In genomic region chr7:80407712-80408111, GRCm38 (mm10) we compare ENCODE assay signal across 20 mouse cellular contexts. TPM values are rescaled to one million over a fixed set of nuclear protein-coding genes. Genes with fewer than 3 reads are reported as not detected.
A peak's percentile ranks its signal among the peaks of the same experiment; 100 is the strongest.
DNase-seq lines count a peak whose midpoint lies in the region; ATAC-seq and TF ChIP-seq lines count a peak whose summit lies in the region.
"Had no signal": no experiment of that assay in that cellular context is flagged by ENCODE, and none has a peak within 500 bp of the region (broad histone marks: within the 10 kb centered on the region; RNA-seq: fewer than 3 reads in every experiment).

No protein-coding gene starts in this region.

- 0 out of 2 replicates have a peak, but pooled peaks have one; percentile 32 for ATAC-seq in intestine, embryonic 15.5 days
- ATAC-seq in intestine, postnatal 0 days: no peak
- no peak for ATAC-seq in intestine, embryonic 16.5 days
- peak; percentile 80 for ATAC-seq in stomach, postnatal 0 days (ENCODE audit: low FRiP score, low TSS enrichment)
- ATAC-seq: forebrain, embryonic 16.5 days had no signal

- no peak overlapping the region for H3K4me3 ChIP-seq in intestine, embryonic 15.5 days (replicated peaks)
- H3K4me3 ChIP-seq in intestine, postnatal 0 days (ENCODE audit: low read depth, low read length): no peak overlapping the region
- H3K4me3 ChIP-seq in intestine, embryonic 16.5 days (ENCODE audit: low read length): no peak overlapping the region
- H3K4me3 ChIP-seq in stomach, postnatal 0 days (ENCODE audit: low read depth, low read length): no peak overlapping the region
- H3K4me3 ChIP-seq: forebrain, embryonic 12.5 days; heart, adult 2 months; heart, embryonic 15.5 days; hindbrain, embryonic 13.5 days had no signal

- 0 out of 2 replicates have a peak, but pooled peaks cover 6% of the 10 kb centered on the region for H3K4me1 ChIP-seq in intestine, embryonic 15.5 days (replicated peaks)
- no peaks in the 10 kb centered on the region for H3K4me1 ChIP-seq in intestine, postnatal 0 days (replicated peaks; ENCODE audit: control insufficient read depth, insufficient read depth, low read length)
- peaks cover 14% of the 10 kb centered on the region for H3K4me1 ChIP-seq in intestine, embryonic 16.5 days (ENCODE audit: control insufficient read depth, insufficient read depth, low read length)
- H3K4me1 ChIP-seq in stomach, postnatal 0 days (replicated peaks; ENCODE audit: control insufficient read depth, insufficient read depth): peaks cover 2% of the 10 kb centered on the region; the same call in 1 of the 2 replicates
- H3K4me1 ChIP-seq: forebrain, embryonic 12.5 days; hindbrain, embryonic 13.5 days had no signal

- no peak for TF ChIP-seq CTCF in intestine, postnatal 0 days (IDR thresholded peaks at IDR 0.05; ENCODE audit: low read depth)
- no peak for TF ChIP-seq CTCF in stomach, postnatal 0 days (IDR thresholded peaks at IDR 0.05; ENCODE audit: low read depth)

- H3K9ac ChIP-seq in intestine, embryonic 15.5 days: no peak overlapping the region
- no peak overlapping the region for H3K9ac ChIP-seq in intestine, postnatal 0 days (ENCODE audit: low read depth, low read length)
- 0 out of 2 replicates have a peak overlapping the region, but pooled peaks have one; percentile 36 for H3K9ac ChIP-seq in intestine, embryonic 16.5 days (ENCODE audit: low read depth, low read length)
- H3K9ac ChIP-seq in stomach, postnatal 0 days (ENCODE audit: low read length): no peak overlapping the region
- H3K9ac ChIP-seq: forebrain, embryonic 12.5 days; heart, embryonic 15.5 days; hindbrain, embryonic 13.5 days had no signal

- no peak overlapping the region for H3K4me2 ChIP-seq in intestine, embryonic 15.5 days (replicated peaks)
- no peak overlapping the region for H3K4me2 ChIP-seq in intestine, postnatal 0 days (replicated peaks; ENCODE audit: low read depth)
- H3K4me2 ChIP-seq in intestine, embryonic 16.5 days (ENCODE audit: low read depth, low read length): no peak overlapping the region
- no peak overlapping the region; the same call in 1 of the 2 replicates for H3K4me2 ChIP-seq in stomach, postnatal 0 days (replicated peaks; ENCODE audit: low read depth)
- H3K4me2 ChIP-seq: forebrain, embryonic 12.5 days; heart, embryonic 11.5 days; heart, embryonic 15.5 days; hindbrain, embryonic 13.5 days had no signal

- WGBS in intestine, embryonic 15.5 days: 63% methylated on average over 9 of the region's 9 CpGs
- WGBS in intestine, postnatal 0 days: 60% methylated on average over 9 of the region's 9 CpGs
- WGBS in intestine, embryonic 16.5 days: 63% methylated on average over 9 of the region's 9 CpGs
- 54% methylated on average over 9 of the region's 9 CpGs for WGBS in stomach, postnatal 0 days

- DNase-seq in thymus, postnatal 4 days: peak; percentile 7
- no peak for DNase-seq in thymus, postnatal 0 days (ENCODE audit: low spot score)
- DNase-seq in stomach, postnatal 0 days (ENCODE audit: low spot score): peak; percentile 82
- DNase-seq in cerebellum, postnatal 25 days: no peak
- no peak for DNase-seq in spleen, postnatal 4 days (ENCODE audit: low spot score in 2 of 2)
- DNase-seq: adrenal gland, postnatal 10 days; cerebellum, adult 11 months; cerebellum, adult 8-10 months; cerebellum, postnatal 14 days; gastrocnemius, postnatal 14 days; heart, adult 2 months; heart, postnatal 14 days had no signal

- H3K27ac ChIP-seq in intestine, embryonic 15.5 days: no peak overlapping the region
- no peak overlapping the region for H3K27ac ChIP-seq in intestine, postnatal 0 days (ENCODE audit: low read depth, low read length)
- H3K27ac ChIP-seq in intestine, embryonic 16.5 days (ENCODE audit: low read length): no peak overlapping the region
- H3K27ac ChIP-seq in stomach, postnatal 0 days (replicated peaks): peak overlapping the region; percentile 69
- H3K27ac ChIP-seq: forebrain, embryonic 12.5 days; heart, adult 2 months; heart, embryonic 15.5 days; hindbrain, embryonic 13.5 days had no signal

- no peaks in the 10 kb centered on the region for H3K9me3 ChIP-seq in intestine, embryonic 15.5 days
- H3K9me3 ChIP-seq in intestine, postnatal 0 days (ENCODE audit: control insufficient read depth): no peaks in the 10 kb centered on the region
- H3K9me3 ChIP-seq in intestine, embryonic 16.5 days (ENCODE audit: control insufficient read depth, low read length): no peaks in the 10 kb centered on the region
- H3K9me3 ChIP-seq in stomach, postnatal 0 days (ENCODE audit: control insufficient read depth, low read length): no peaks in the 10 kb centered on the region
- H3K9me3 ChIP-seq: forebrain, embryonic 12.5 days; heart, embryonic 15.5 days; hindbrain, embryonic 13.5 days had no signal

- H3K27me3 ChIP-seq in intestine, embryonic 15.5 days (replicated peaks): no peaks in the 10 kb centered on the region
- H3K27me3 ChIP-seq in intestine, postnatal 0 days (replicated peaks; ENCODE audit: control insufficient read depth, insufficient read depth, low read length): no peaks in the 10 kb centered on the region
- no peaks in the 10 kb centered on the region for H3K27me3 ChIP-seq in intestine, embryonic 16.5 days (replicated peaks; ENCODE audit: control insufficient read depth, insufficient read depth, low read length)
- no peaks in the 10 kb centered on the region for H3K27me3 ChIP-seq in stomach, postnatal 0 days (ENCODE audit: control insufficient read depth, insufficient read depth, low read length)
- H3K27me3 ChIP-seq: heart, embryonic 15.5 days had no signal

- no peaks in the 10 kb centered on the region for H3K36me3 ChIP-seq in intestine, embryonic 15.5 days
- no peaks in the 10 kb centered on the region for H3K36me3 ChIP-seq in intestine, postnatal 0 days (ENCODE audit: control insufficient read depth, insufficient read depth)
- H3K36me3 ChIP-seq in intestine, embryonic 16.5 days (ENCODE audit: control insufficient read depth, insufficient read depth, low read length): no peaks in the 10 kb centered on the region
- H3K36me3 ChIP-seq in stomach, postnatal 0 days (ENCODE audit: control insufficient read depth, insufficient read depth, low read length): no peaks in the 10 kb centered on the region
- H3K36me3 ChIP-seq: forebrain, embryonic 12.5 days; heart, embryonic 15.5 days; hindbrain, embryonic 13.5 days had no signal

- no peak for TF ChIP-seq EP300 in stomach, postnatal 0 days (optimal IDR thresholded peaks at IDR 0.05)

RNA-seq across cellular contexts. Expression of gene Furin, which starts 2.5 kb away (rescaled TPM):
- polyA plus RNA-seq in intestine, embryonic 15.5 days (2015; fragmentation: Nextera tagmentation; extraction: Ambion mirVana): 9.3 and 10.7 TPM in 2 replicates
- 25.5 and 26.4 TPM in 2 replicates for polyA plus RNA-seq in intestine, postnatal 0 days (2015; fragmentation: Nextera tagmentation; extraction: Ambion mirVana)
- polyA plus RNA-seq in thymus, postnatal 0 days (2015; fragmentation: Nextera tagmentation; extraction: Ambion mirVana): 6.8 and 9.1 TPM in 2 replicates
- polyA plus RNA-seq in intestine, embryonic 16.5 days (2015; fragmentation: Nextera tagmentation; extraction: Ambion mirVana): 7.8 and 9.7 TPM in 2 replicates
- 17.6 and 20.8 TPM in 2 replicates for polyA plus RNA-seq in stomach, postnatal 0 days (2015; fragmentation: Nextera tagmentation; extraction: Ambion mirVana)

RNA-seq across cellular contexts. Expression of gene Fes, which starts 20.0 kb away (rescaled TPM):
- polyA plus RNA-seq in intestine, embryonic 15.5 days (2015; fragmentation: Nextera tagmentation; extraction: Ambion mirVana): 11.2 and 11.5 TPM in 2 replicates
- 6.2 and 6.7 TPM in 2 replicates for polyA plus RNA-seq in intestine, postnatal 0 days (2015; fragmentation: Nextera tagmentation; extraction: Ambion mirVana)
- 7.3 and 7.8 TPM in 2 replicates for polyA plus RNA-seq in thymus, postnatal 0 days (2015; fragmentation: Nextera tagmentation; extraction: Ambion mirVana)
- 10.9 and 11.6 TPM in 2 replicates for polyA plus RNA-seq in intestine, embryonic 16.5 days (2015; fragmentation: Nextera tagmentation; extraction: Ambion mirVana)
- polyA plus RNA-seq in stomach, postnatal 0 days (2015; fragmentation: Nextera tagmentation; extraction: Ambion mirVana): 6.2 TPM in 2 replicates

RNA-seq across cellular contexts. Expression of gene Man2a2, which starts 36.5 kb away (rescaled TPM):
- polyA plus RNA-seq in intestine, embryonic 15.5 days (2015; fragmentation: Nextera tagmentation; extraction: Ambion mirVana): 13.1 and 14.7 TPM in 2 replicates
- 4.8 and 5.3 TPM in 2 replicates for polyA plus RNA-seq in intestine, postnatal 0 days (2015; fragmentation: Nextera tagmentation; extraction: Ambion mirVana)
- polyA plus RNA-seq in thymus, postnatal 0 days (2015; fragmentation: Nextera tagmentation; extraction: Ambion mirVana): 7.1 and 10.3 TPM in 2 replicates
- polyA plus RNA-seq in intestine, embryonic 16.5 days (2015; fragmentation: Nextera tagmentation; extraction: Ambion mirVana): 8.0 and 10.0 TPM in 2 replicates
- polyA plus RNA-seq in stomach, postnatal 0 days (2015; fragmentation: Nextera tagmentation; extraction: Ambion mirVana): 3.6 and 5.3 TPM in 2 replicates

Comparison
In these comparisons a context has a peak if more than half of its experiments do, and no peak if none do; other contexts are left out.
1. ATAC-seq: peak in intestine, embryonic 15.5 days (single experiment) and stomach, postnatal 0 days (single experiment); none in intestine, postnatal 0 days (single experiment) and intestine, embryonic 16.5 days (single experiment).
2. DNase-seq: peak in thymus, postnatal 4 days (single experiment) and stomach, postnatal 0 days (single experiment); none in thymus, postnatal 0 days (single experiment), cerebellum, postnatal 25 days (0 of 2) and spleen, postnatal 4 days (0 of 2).